Mouse (Mus musculus): ENCODE data around the gene Luc7l2.

GRCm38 (mm10) chr6:38627486-38627885, 76.4 kb downstream of the Luc7l2 start:
- TF ChIP-seq POLR2A (IDR thresholded peaks at IDR 0.05; ENCODE audit: insufficient read depth, low read depth, low read length) (no peak), CTCF (IDR thresholded peaks at IDR 0.05) (no peak)

All from heart, adult 2 months (tissue).